Mouse (Mus musculus) CH12.LX (cell line): ENCODE measurements at regions not wholly inside any gene's neighbourhood (a gene's known extent, or its start where the extent isn't known, plus 50 kb on each side); places are given as distances from the start of the nearest gene placed in this dataset.

ENCODE experiments used
- DNase-seq: peaks from one replicate; pipeline ENCODE4 v3.0.0-alpha.2; 2013; ENCODE audit errors: extremely low read depth
- H3K27ac ChIP-seq: 2 replicates; pipeline ENCODE4 v1.5.1; 2012; ENCODE audit warnings: low read depth, mild to moderate bottlenecking, control low read depth, moderate library complexity; ENCODE audit not compliant: insufficient read depth
- H3K27me3 ChIP-seq: replicated peaks from 2 replicates; pipeline ENCODE3; 2012; ENCODE audit warnings: inconsistent platforms
- H3K36me3 ChIP-seq, 2 experiments: replicated peaks in 1 of 2; 2 replicates each; pipeline versions ENCODE3 to v1.6.1; 2012; ENCODE audit warnings: inconsistent platforms in 1 of 2, low read length in 1 of 2, mild to moderate bottlenecking in 1 of 2, mixed read lengths in 1 of 2, moderate library complexity in 1 of 2; ENCODE audit not compliant: control insufficient read depth in 1 of 2, insufficient read depth in 1 of 2
- H3K4me1 ChIP-seq, 2 experiments: 2 replicates each; pipeline ENCODE4 v1.6.1; 2012; ENCODE audit warnings: inconsistent platforms in 1 of 2, moderate library complexity in 1 of 2; ENCODE audit not compliant: insufficient read depth in 2 of 2, control insufficient read depth in 1 of 2
- H3K4me2 ChIP-seq: 2 replicates; pipeline ENCODE4 v1.6.1; 2012; ENCODE audit warnings: low read depth, mild to moderate bottlenecking, control low read depth; ENCODE audit not compliant: poor library complexity, insufficient read depth, severe bottlenecking
- H3K4me3 ChIP-seq, 3 experiments: fragments of 150-350 bp in 1 of 3; sonication (generic) in 1 of 3; replicated peaks in 1 of 3; 2 replicates each; pipeline versions ENCODE3 to v1.5.1; 2011 to 2012; ENCODE audit warnings: low read depth in 2 of 3, low read length in 2 of 3, mild to moderate bottlenecking in 2 of 3, moderate library complexity in 2 of 3, control low read depth in 1 of 3, improper control_type of control experiment in 1 of 3, inconsistent platforms in 1 of 3, mixed read lengths in 1 of 3; ENCODE audit not compliant: poor library complexity in 1 of 3
- H3K79me2 ChIP-seq: replicated peaks from 2 replicates; pipeline ENCODE4 v1.6.1; 2012; ENCODE audit warnings: mild to moderate bottlenecking, moderate library complexity; ENCODE audit not compliant: control insufficient read depth, poor library complexity, insufficient read depth, severe bottlenecking; ENCODE audit errors: extremely low read depth
- H3K9ac ChIP-seq: 2 replicates; pipeline ENCODE4 v1.6.1; 2012; ENCODE audit warnings: low read depth, mild to moderate bottlenecking, control low read depth, moderate library complexity; ENCODE audit not compliant: insufficient read depth
- H3K9me3 ChIP-seq: replicated peaks from 2 replicates; pipeline ENCODE3; 2012; ENCODE audit warnings: low read length, inconsistent platforms, mixed read lengths
- CTCF ChIP-seq, 2 experiments: IDR thresholded peaks in 1 of 2; conservative IDR thresholded peaks in 1 of 2; 2 replicates each; pipeline ENCODE4 v1.5.1; 2011 to 2012; ENCODE audit warnings: low read depth in 2 of 2, low read length in 2 of 2, improper control_type of control experiment in 1 of 2, inconsistent platforms in 1 of 2, mild to moderate bottlenecking in 1 of 2, moderate library complexity in 1 of 2
- JUND ChIP-seq: conservative IDR thresholded peaks from 2 replicates; pipeline ENCODE4 v1.6.1; 2011; ENCODE audit warnings: low read depth, low read length, improper control_type of control experiment
- KAT2A ChIP-seq: IDR thresholded peaks from 2 replicates; pipeline ENCODE4 v1.6.1; 2012; ENCODE audit warnings: low read length, improper control_type of control experiment, inconsistent platforms; ENCODE audit not compliant: insufficient replicate concordance
- MAX ChIP-seq: IDR thresholded peaks from 2 replicates; pipeline ENCODE4 v1.6.1; 2011; ENCODE audit warnings: low read length, improper control_type of control experiment
- MAZ ChIP-seq: IDR thresholded peaks from 2 replicates; pipeline ENCODE4 v1.6.1; 2012; ENCODE audit warnings: low read depth, mild to moderate bottlenecking, inconsistent platforms, low read length, improper control_type of control experiment, moderate library complexity
- NELFE ChIP-seq: IDR thresholded peaks from 2 replicates; pipeline ENCODE4 v1.6.1; 2011; ENCODE audit warnings: low read depth, low read length, improper control_type of control experiment
- POLR2AphosphoS2 ChIP-seq: IDR thresholded peaks from 2 replicates; pipeline ENCODE4 v1.6.1; 2011; ENCODE audit warnings: low read depth, low read length, improper control_type of control experiment
- ZMIZ1 ChIP-seq: IDR thresholded peaks from 2 replicates; pipeline ENCODE4 v1.6.1; 2012; ENCODE audit warnings: low read depth, mild to moderate bottlenecking, inconsistent platforms, low read length, improper control_type of control experiment
- dilution Hi-C: fragments of 300-500 bp; cut with MboI; formaldehyde crosslinking; loops from 2 replicates; pipeline ENCODE4 v1.14.3; 2020; ENCODE audit warnings: low sequenced_read_pairs; ENCODE audit not compliant: extremely low pct_unique_long_range_greater_than_20kb, extremely low pct_ligation_motif_present
- in situ Hi-C: fragments of 300-500 bp; cut with MboI; formaldehyde crosslinking; loops from 3 replicates; pipeline ENCODE4 v1.14.3; 2019; ENCODE audit warnings: low sequenced_read_pairs, low pct_ligation_motif_present, low pct_unique_long_range_greater_than_20kb, mixed read lengths

GRCm38 (mm10) chr12:27759016-27759415 lies 416.6 kb upstream of the Sox11 start:
- H3K27ac ChIP-seq = no peak overlapping the region
- H3K27me3 ChIP-seq = no peaks in the 10 kb centered on the region
- no peak for DNase-seq
- in situ Hi-C loops (no loop called here), dilution Hi-C loops (no loop called here)
- peaks cover 36% of the 10 kb centered on the region for H3K9me3 ChIP-seq
- H3K36me3 ChIP-seq = no peaks in the 10 kb centered on the region
- TF ChIP-seq POLR2AphosphoS2 = no peak
- H3K79me2 ChIP-seq = no peaks in the 10 kb centered on the region
- H3K4me1 ChIP-seq = no peaks in the 10 kb centered on the region
- H3K4me3 ChIP-seq = no peak overlapping the region
- no peak overlapping the region for H3K4me2 ChIP-seq
- H3K9ac ChIP-seq = no peak overlapping the region

GRCm38 (mm10) chr12:27757641-27758040 lies 415.3 kb upstream of the Sox11 start:
- Histone ChIP-seq H3K27ac (no peak overlapping the region), H3K36me3 (no peaks in the 10 kb centered on the region), H3K79me2 (no peaks in the 10 kb centered on the region), H3K4me2 (no peak overlapping the region), H3K9me3 (peaks cover 33% of the 10 kb centered on the region), H3K9ac (no peak overlapping the region), H3K4me3 (no peak overlapping the region), H3K27me3 (no peaks in the 10 kb centered on the region), H3K4me1 (no peaks in the 10 kb centered on the region)
- dilution Hi-C loops = no loop called here
- in situ Hi-C loops = no loop called here
- TF ChIP-seq MAX (no peak), JUND (no peak), KAT2A (no peak), MAZ (no peak), CTCF (conservative IDR thresholded peaks at IDR 0.05 in 1 of 2, IDR thresholded peaks at IDR 0.05 in 1 of 2; ENCODE audit: low read depth in 2 of 2, low read length in 2 of 2) (no peak), ZMIZ1 (no peak), POLR2AphosphoS2 (no peak)
- DNase-seq = no peak

- TF ChIP-seq POLR2AphosphoS2 (no peak), NELFE (no peak)
- TF ChIP-seq, all 38 proteins: peak for 0
- H3K36me3 ChIP-seq = no peaks in the 10 kb centered on the region
- dilution Hi-C loops (no loop called here), in situ Hi-C loops (no loop called here)
- no peaks in the 10 kb centered on the region for H3K27me3 ChIP-seq
- no peak overlapping the region for H3K4me3 ChIP-seq
- no peak overlapping the region for H3K4me2 ChIP-seq
- no peaks in the 10 kb centered on the region for H3K79me2 ChIP-seq
- no peaks in the 10 kb centered on the region for H3K4me1 ChIP-seq
- no peak overlapping the region for H3K9ac ChIP-seq
- DNase-seq = no peak
- peaks cover 42% of the 10 kb centered on the region for H3K9me3 ChIP-seq
- no peak overlapping the region for H3K27ac ChIP-seq
Observed at GRCm38 (mm10) chr12:27724619-27725200, 382.3 kb upstream of the Sox11 start.
